Mouse (Mus musculus) lung, embryonic 15.5 days (tissue): ENCODE results near the gene Rab5if. TPM values are rescaled to one million over a fixed set of nuclear protein-coding genes. Genes with fewer than 3 reads are reported as not detected.
"Not testable (repeated sequence)": the region's sequence is repeated elsewhere in the genome, so short reads cannot be mapped to it uniquely, and the experiment has no call there.

Source experiments
- ATAC-seq: fragments of 200-750 bp; cut with Nextera tagmentation; 2 replicates; pipeline ENCODE4 v1.8.0; 2017; ENCODE audit warnings: moderate number of reproducible peaks, borderline replicate concordance; ENCODE audit not compliant: low FRiP score, low TSS enrichment; ENCODE audit errors: extremely low read depth
- H3K27ac ChIP-seq: fragments of 300-500 bp; sonication (generic); 2 replicates; pipeline ENCODE4 v1.5.1; 2015; ENCODE audit warnings: moderate library complexity, mild to moderate bottlenecking, inconsistent platforms
- H3K27me3 ChIP-seq: fragments of 300-500 bp; sonication (generic); 2 replicates; pipeline ENCODE4 v1.6.1; 2015; ENCODE audit warnings: inconsistent platforms
- H3K36me3 ChIP-seq: fragments of 300-500 bp; sonication (generic); 2 replicates; pipeline ENCODE4 v1.6.1; 2015; ENCODE audit warnings: inconsistent platforms
- H3K4me1 ChIP-seq: fragments of 300-500 bp; sonication (generic); 2 replicates; pipeline ENCODE4 v1.6.1; 2015; ENCODE audit warnings: inconsistent platforms
- H3K4me2 ChIP-seq: fragments of 300-500 bp; sonication (generic); 2 replicates; pipeline ENCODE4 v1.6.1; 2015; ENCODE audit warnings: inconsistent platforms, mild to moderate bottlenecking, moderate library complexity
- H3K4me3 ChIP-seq: fragments of 300-500 bp; sonication (generic); 2 replicates; pipeline ENCODE4 v1.5.1; 2015; ENCODE audit warnings: mild to moderate bottlenecking, inconsistent platforms
- H3K9ac ChIP-seq: fragments of 300-500 bp; sonication (generic); 2 replicates; pipeline ENCODE4 v1.6.1; 2015; ENCODE audit warnings: inconsistent platforms
- H3K9me3 ChIP-seq: fragments of 300-500 bp; sonication (generic); 2 replicates; pipeline ENCODE4 v1.6.1; 2016; ENCODE audit warnings: inconsistent platforms
- WGBS: fragments of 180-500 bp; shearing (Covaris S2); methylation state at CpG from one replicate; pipeline ENCODE4 v1.1.7; 2015; 5-methylcytosine and 5-hydroxymethylcytosine counted together
- polyA plus RNA-seq: library from polyadenylated mRNA; unstranded; fragments of >200 nt; fragmentation: Nextera tagmentation; extraction: Ambion mirVana; gene quantifications from 2 replicates; pipeline ENCODE4 v1.2.1, GENCODE M21; 2015

The Rab5if gene
- polyA plus RNA-seq, 1 experiment from 2014 or later, result 186 TPM

GRCm38 (mm10) chr2:156915559-156915958 lies 52.6 kb downstream of the Rab5if start:
- no peaks in the 10 kb centered on the region for H3K9me3 ChIP-seq
- H3K4me2 ChIP-seq, result no peak overlapping the region
- no peaks in the 10 kb centered on the region for H3K27me3 ChIP-seq
- H3K4me1 ChIP-seq, result no peaks in the 10 kb centered on the region
- H3K27ac ChIP-seq, result no peak overlapping the region
- WGBS, result 73% methylated on average over 3 of the region's 3 CpGs
- H3K4me3 ChIP-seq, result no peak overlapping the region
- ATAC-seq, result no peak
- no peaks in the 10 kb centered on the region for H3K36me3 ChIP-seq
- no peak overlapping the region for H3K9ac ChIP-seq

- H3K27me3 ChIP-seq, result no peaks in the 10 kb centered on the region
- H3K9ac ChIP-seq, result no peak overlapping the region
- H3K4me1 ChIP-seq, result no peaks in the 10 kb centered on the region
- ATAC-seq, result no peak
- no peak overlapping the region for H3K4me2 ChIP-seq
- H3K27ac ChIP-seq, result no peak overlapping the region
- 85% methylated on average over 3 of the region's 3 CpGs for WGBS
- H3K9me3 ChIP-seq, result no peaks in the 10 kb centered on the region
- no peak overlapping the region for H3K4me3 ChIP-seq
- H3K36me3 ChIP-seq, result no peaks in the 10 kb centered on the region
Measured at GRCm38 (mm10) chr2:156916419-156917125, 53.6 kb downstream of the Rab5if start.

GRCm38 (mm10) chr2:156918562-156918961 lies 55.6 kb downstream of the Rab5if start:
- no peak overlapping the region for H3K9ac ChIP-seq
- no peaks in the 10 kb centered on the region for H3K36me3 ChIP-seq
- no peaks in the 10 kb centered on the region for H3K9me3 ChIP-seq
- H3K4me1 ChIP-seq, result no peaks in the 10 kb centered on the region
- H3K27ac ChIP-seq, result no peak overlapping the region
- no peaks in the 10 kb centered on the region for H3K27me3 ChIP-seq
- no peak for ATAC-seq
- H3K4me2 ChIP-seq, result no peak overlapping the region
- H3K4me3 ChIP-seq, result no peak overlapping the region
- 58% methylated on average over 4 of the region's 4 CpGs for whole genome bisulfite sequencing

GRCm38 (mm10) chr2:156919191-156919590 lies 56.3 kb downstream of the Rab5if start:
- not testable (repeated sequence) for ATAC-seq, H3K4me1 ChIP-seq

GRCm38 (mm10) chr2:156919796-156920195 lies 56.9 kb downstream of the Rab5if start:
- Histone ChIP-seq H3K9ac (no peak overlapping the region), H3K9me3 (no peaks in the 10 kb centered on the region), H3K4me2 (no peak overlapping the region), H3K4me3 (no peak overlapping the region), H3K27ac (no peak overlapping the region), H3K27me3 (no peaks in the 10 kb centered on the region), H3K36me3 (no peaks in the 10 kb centered on the region), H3K4me1 (no peaks in the 10 kb centered on the region)
- 27% methylated on average over 2 of the region's 2 CpGs for WGBS
- no peak for ATAC-seq

More at GRCm38 (mm10) chr2:156919191-156919590, 56.3 kb downstream of the Rab5if start:
- H3K4me2 ChIP-seq, H3K27ac ChIP-seq, H3K27me3 ChIP-seq, H3K4me3 ChIP-seq, H3K9me3 ChIP-seq, H3K9ac ChIP-seq, H3K36me3 ChIP-seq: not testable (repeated sequence)
- 81% methylated on average over 11 of the region's 11 CpGs for WGBS

- no peaks in the 10 kb centered on the region for H3K27me3 ChIP-seq
- no peaks in the 10 kb centered on the region for H3K9me3 ChIP-seq
- H3K9ac ChIP-seq, result no peak overlapping the region
- H3K4me1 ChIP-seq, result no peaks in the 10 kb centered on the region
- H3K36me3 ChIP-seq, result 0 out of 2 replicates have a peak, but pooled peaks cover under 1% of the 10 kb centered on the region
- WGBS, result 78% methylated on average over 5 of the region's 5 CpGs
- ATAC-seq, result no peak
- H3K27ac ChIP-seq, result no peak overlapping the region
- H3K4me3 ChIP-seq, result no peak overlapping the region
- H3K4me2 ChIP-seq, result no peak overlapping the region
Measured at GRCm38 (mm10) chr2:156923057-156923456, 60.1 kb downstream of the Rab5if start.

Other genes with a start within 250 kb of the Rab5if start
- gene Dlgap4, start 249.4 kb upstream of the Rab5if start, polyA plus RNA-seq, result 58.3 and 67.9 TPM in 2 replicates
- 443 and 454 TPM in 2 replicates for gene Myl9, start 87.7 kb upstream of the Rab5if start, polyA plus RNA-seq
- gene Tgif2, start 23.1 kb upstream of the Rab5if start, polyA plus RNA-seq, result 55.7 and 56.1 TPM in 2 replicates
- 6.0 and 7.5 TPM in 2 replicates for gene 4930518I15Rik, start 5.2 kb upstream of the Rab5if start, polyA plus RNA-seq
- gene Sla2, start 24.1 kb downstream of the Rab5if start, polyA plus RNA-seq, result 0.38 and 2.4 TPM in 2 replicates
- gene Ndrg3, start 128.9 kb downstream of the Rab5if start, polyA plus RNA-seq, result 43.2 and 49.7 TPM in 2 replicates
- gene Dsn1, start 144.0 kb downstream of the Rab5if start, polyA plus RNA-seq, result 39.0 and 40.9 TPM in 2 replicates
- gene Soga1, start 216.1 kb downstream of the Rab5if start, polyA plus RNA-seq, result 4.1 and 5.1 TPM in 2 replicates
- gene Tldc2, start 223.9 kb downstream of the Rab5if start, polyA plus RNA-seq, result not detected in 2 replicates